7 mouse cellular contexts compared by ENCODE assay signal in genomic region chr7:28373131-28373581, GRCm38 (mm10). TPM values are rescaled to one million over a fixed set of nuclear protein-coding genes. Genes with fewer than 3 reads are reported as not detected.
DNase-seq lines count a peak whose midpoint lies in the region; ATAC-seq lines count a peak whose summit lies in the region.

No protein-coding gene starts in this region.

- peak overlapping the region; percentile 90 for H3K27ac ChIP-seq in forebrain, embryonic 15.5 days (replicated peaks)
- H3K27ac ChIP-seq in hindbrain, embryonic 13.5 days = peak overlapping the region; percentile 91

- DNase-seq in Muller cell, postnatal 12 days (ENCODE audit: inconsistent ontology term) = peak; percentile 91
- peak; percentile 89 for DNase-seq in c-Kit-positive CD71-positive TER-119-negative erythroid progenitor cells, embryonic 14.5 days (ENCODE audit: low read depth)
- DNase-seq in left cerebral cortex, adult 11 months (ENCODE audit: low spot score) = peak; percentile 74
- DNase-seq in lung, postnatal 36 days = peak; percentile 94
- DNase-seq in right cerebral cortex, postnatal 25 days = peak; percentile 57

- H3K4me3 ChIP-seq in forebrain, embryonic 15.5 days = peak overlapping the region; percentile 80
- H3K4me3 ChIP-seq in hindbrain, embryonic 13.5 days = peak overlapping the region; percentile 77

- peaks cover 60% of the 10 kb centered on the region for H3K4me1 ChIP-seq in forebrain, embryonic 15.5 days
- peaks cover 66% of the 10 kb centered on the region for H3K4me1 ChIP-seq in hindbrain, embryonic 13.5 days (replicated peaks)

- H3K9ac ChIP-seq in forebrain, embryonic 15.5 days (replicated peaks) = 0 out of 2 replicates have a peak overlapping the region, but pooled peaks have one; percentile 74
- H3K9ac ChIP-seq in hindbrain, embryonic 13.5 days = no peak overlapping the region

- peak overlapping the region; percentile 79 for H3K4me2 ChIP-seq in forebrain, embryonic 15.5 days (replicated peaks)
- H3K4me2 ChIP-seq in hindbrain, embryonic 13.5 days = peak overlapping the region; percentile 94

- peaks cover 11% of the 10 kb centered on the region; the same call in 1 of the 2 replicates for H3K36me3 ChIP-seq in forebrain, embryonic 15.5 days
- peaks cover 15% of the 10 kb centered on the region for H3K36me3 ChIP-seq in hindbrain, embryonic 13.5 days

- H3K27me3 ChIP-seq in forebrain, embryonic 15.5 days = no peaks in the 10 kb centered on the region
- H3K27me3 ChIP-seq in hindbrain, embryonic 13.5 days = peaks cover 8% of the 10 kb centered on the region; the same call in 1 of the 2 replicates

- H3K9me3 ChIP-seq in forebrain, embryonic 15.5 days = no peaks in the 10 kb centered on the region
- no peaks in the 10 kb centered on the region for H3K9me3 ChIP-seq in hindbrain, embryonic 13.5 days

- peak; percentile 21; the same call in 1 of the 2 replicates for ATAC-seq in forebrain, embryonic 15.5 days (replicated peaks)
- ATAC-seq in hindbrain, embryonic 13.5 days (ENCODE audit: low FRiP score) = peak; percentile 3

- 1% methylated on average over 9 of the region's 9 CpGs for WGBS in forebrain, embryonic 15.5 days
- 0% methylated on average over 9 of the region's 9 CpGs for WGBS in hindbrain, embryonic 13.5 days

RNA-seq across cellular contexts. Expression of gene Plekhg2, which starts 0.8 kb away (rescaled TPM):
- 42.8 and 47.8 TPM in 2 replicates for polyA plus RNA-seq in forebrain, embryonic 15.5 days (2015; fragmentation: Nextera tagmentation; extraction: Ambion mirVana)
- 32.0 and 34.6 TPM in 2 replicates for polyA plus RNA-seq in hindbrain, embryonic 13.5 days (2015; fragmentation: Nextera tagmentation; extraction: Ambion mirVana)

RNA-seq across cellular contexts. Expression of gene Zfp36, which starts 6.9 kb away (rescaled TPM):
- 5.6 and 5.7 TPM in 2 replicates for polyA plus RNA-seq in forebrain, embryonic 15.5 days (2015; fragmentation: Nextera tagmentation; extraction: Ambion mirVana)
- polyA plus RNA-seq in hindbrain, embryonic 13.5 days (2015; fragmentation: Nextera tagmentation; extraction: Ambion mirVana) = 4.6 and 4.9 TPM in 2 replicates

RNA-seq across cellular contexts. Expression of gene Med29, which starts 19.4 kb away (rescaled TPM):
- polyA plus RNA-seq in forebrain, embryonic 15.5 days (2015; fragmentation: Nextera tagmentation; extraction: Ambion mirVana) = 44.6 and 46.9 TPM in 2 replicates
- 43.7 and 44.8 TPM in 2 replicates for polyA plus RNA-seq in hindbrain, embryonic 13.5 days (2015; fragmentation: Nextera tagmentation; extraction: Ambion mirVana)

RNA-seq across cellular contexts. Expression of gene Paf1, which starts 19.6 kb away (rescaled TPM):
- 98.0 and 106 TPM in 2 replicates for polyA plus RNA-seq in forebrain, embryonic 15.5 days (2015; fragmentation: Nextera tagmentation; extraction: Ambion mirVana)
- 93.0 and 100 TPM in 2 replicates for polyA plus RNA-seq in hindbrain, embryonic 13.5 days (2015; fragmentation: Nextera tagmentation; extraction: Ambion mirVana)

RNA-seq across cellular contexts. Expression of gene Rps16, which starts 22.7 kb away (rescaled TPM):
- 514 and 544 TPM in 2 replicates for polyA plus RNA-seq in forebrain, embryonic 15.5 days (2015; fragmentation: Nextera tagmentation; extraction: Ambion mirVana)
- polyA plus RNA-seq in hindbrain, embryonic 13.5 days (2015; fragmentation: Nextera tagmentation; extraction: Ambion mirVana) = 537 and 543 TPM in 2 replicates

Comparison
In these comparisons a context has a peak if more than half of its experiments do, and no peak if none do; other contexts are left out.
1. Peak in every context shown above with its lines: DNase-seq, ATAC-seq, H3K4me3 ChIP-seq and H3K27ac ChIP-seq.